Mouse (Mus musculus) cortical plate, adult 2 months (tissue): ENCODE data around the gene Muc15.

Experiments used
- CTCF ChIP-seq: fragments of 200-500 bp; IDR thresholded peaks from 2 replicates; pipeline ENCODE4 v1.5.1; 2011; ENCODE audit warnings: mild to moderate bottlenecking, control low read depth, low read length; ENCODE audit not compliant: insufficient read depth; ENCODE audit errors: extremely low read depth
- POLR2A ChIP-seq: fragments of 200-500 bp; IDR thresholded peaks from 2 replicates; pipeline ENCODE4 v1.6.1; 2011; ENCODE audit warnings: mild to moderate bottlenecking, low read length, control low read depth; ENCODE audit not compliant: insufficient read depth; ENCODE audit errors: extremely low read depth

- TF ChIP-seq CTCF: no peak
- no peak for TF ChIP-seq POLR2A
Observed at GRCm38 (mm10) chr2:110759434-110759833, 38.3 kb downstream of the Muc15 start.
